Mouse (Mus musculus): ENCODE data around the gene Mtx1.

DNA sequence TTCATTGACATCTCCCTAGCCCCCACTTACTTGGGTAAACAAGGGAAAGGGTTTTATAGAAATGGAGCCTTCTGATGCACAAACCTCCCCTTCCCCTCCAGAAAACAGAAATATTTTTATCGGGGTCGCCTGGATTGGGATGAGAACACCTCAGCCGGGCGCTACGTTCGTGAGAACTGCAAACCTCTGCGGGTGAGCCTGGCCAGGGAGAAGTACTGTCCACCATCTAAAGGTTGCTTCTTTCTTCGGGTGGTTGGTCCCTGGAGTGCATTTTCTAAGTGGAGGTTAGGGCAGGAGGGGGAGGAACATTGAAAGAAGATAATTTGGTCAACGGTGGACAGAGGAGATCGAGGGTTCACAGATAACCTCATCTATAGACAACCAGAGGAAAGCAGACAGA, 51.3 kb downstream of the Mtx1 start:
- TF ChIP-seq POLR2A (IDR thresholded peaks at IDR 0.05; ENCODE audit: control insufficient read depth, extremely low read depth, insufficient read depth, low read length, poor library complexity): no peak
- no peak for TF ChIP-seq CTCF (IDR thresholded peaks at IDR 0.05; ENCODE audit: borderline replicate concordance, control insufficient read depth, extremely low read depth, insufficient read depth, low read length, poor library complexity)

Data from thymus, adult 2 months (tissue).